Mouse (Mus musculus): Measurements from ENCODE around the gene Mgrn1. TPM values are rescaled to one million over a fixed set of nuclear protein-coding genes. Genes with fewer than 3 reads are reported as not detected.
A peak's percentile ranks its signal among the peaks of the same experiment; 100 is the strongest.

The Mgrn1 gene
- polyA plus RNA-seq, 1 experiment from 2014 or later = 81.1 TPM

GRCm38 (mm10) chr16:4960260-4960659, 74.2 kb downstream of the Mgrn1 start:
- Histone ChIP-seq H3K4me2 (ENCODE audit: low read depth, low read length) (no peak overlapping the region), H3K36me3 (ENCODE audit: control insufficient read depth, insufficient read depth, low read length) (peaks cover 9% of the 10 kb centered on the region; the same call in 1 of the 2 replicates), H3K9ac (ENCODE audit: low read length) (no peak overlapping the region), H3K4me3 (replicated peaks; ENCODE audit: low read length) (no peak overlapping the region), H3K27me3 (ENCODE audit: control insufficient read depth, insufficient read depth, low read length) (no peaks in the 10 kb centered on the region), H3K9me3 (replicated peaks; ENCODE audit: control insufficient read depth, low read length) (no peaks in the 10 kb centered on the region), H3K27ac (ENCODE audit: low read length) (no peak overlapping the region), H3K4me1 (ENCODE audit: control insufficient read depth, insufficient read depth, low read length) (peaks cover 15% of the 10 kb centered on the region)
- ATAC-seq (ENCODE audit: insufficient read depth, low FRiP score) = no peak
- WGBS = 84% methylated on average over 8 of the region's 8 CpGs

GRCm38 (mm10) chr16:4963346-4963745, 77.3 kb downstream of the Mgrn1 start:
- ATAC-seq (ENCODE audit: insufficient read depth, low FRiP score) = no peak
- H3K4me3 ChIP-seq (replicated peaks; ENCODE audit: low read length) = peak overlapping the region; percentile 90
- 41% methylated on average over 9 of the region's 9 CpGs for WGBS
- H3K9ac ChIP-seq (ENCODE audit: low read length) = peak overlapping the region; percentile 93
- H3K36me3 ChIP-seq (ENCODE audit: control insufficient read depth, insufficient read depth, low read length) = no peaks in the 10 kb centered on the region
- H3K27me3 ChIP-seq (ENCODE audit: control insufficient read depth, insufficient read depth, low read length) = no peaks in the 10 kb centered on the region
- H3K4me2 ChIP-seq (ENCODE audit: low read depth, low read length) = peak overlapping the region; percentile 91
- H3K9me3 ChIP-seq (replicated peaks; ENCODE audit: control insufficient read depth, low read length) = no peaks in the 10 kb centered on the region
- H3K27ac ChIP-seq (ENCODE audit: low read length) = no peak overlapping the region
- H3K4me1 ChIP-seq (ENCODE audit: control insufficient read depth, insufficient read depth, low read length) = peaks cover 15% of the 10 kb centered on the region

- Histone ChIP-seq H3K4me1 (ENCODE audit: control insufficient read depth, insufficient read depth, low read length) (peaks cover 15% of the 10 kb centered on the region), H3K9ac (ENCODE audit: low read length) (peak within 1 kb of the TSS; percentile 93), H3K27ac (ENCODE audit: low read length) (peak within 1 kb of the TSS; percentile 78), H3K4me2 (ENCODE audit: low read depth, low read length) (peak within 1 kb of the TSS; percentile 91), H3K27me3 (ENCODE audit: control insufficient read depth, insufficient read depth, low read length) (no peaks in the 10 kb centered on the region), H3K4me3 (replicated peaks; ENCODE audit: low read length) (peak within 1 kb of the TSS; percentile 90), H3K9me3 (replicated peaks; ENCODE audit: control insufficient read depth, low read length) (no peaks in the 10 kb centered on the region), H3K36me3 (ENCODE audit: control insufficient read depth, insufficient read depth, low read length) (no peaks in the 10 kb centered on the region)
- WGBS = under 1% methylated on average over 76 of the region's 76 CpGs
- peak; percentile 98 for ATAC-seq (ENCODE audit: insufficient read depth, low FRiP score)
These were observed 78.0 kb downstream of the Mgrn1 start, which contains the start of gene Anks3 for GRCm38 (mm10) chr16:4963797-4964709. Anks3 (minus strand) TSS chr16:4964205.

GRCm38 (mm10) chr16:4964731-4965391, 78.8 kb downstream of the Mgrn1 start:
- WGBS = 19% methylated on average over 13 of the region's 13 CpGs
- ATAC-seq (ENCODE audit: insufficient read depth, low FRiP score) = no peak
- Histone ChIP-seq H3K27ac (ENCODE audit: low read length) (peak overlapping the region; percentile 78), H3K27me3 (ENCODE audit: control insufficient read depth, insufficient read depth, low read length) (no peaks in the 10 kb centered on the region), H3K4me2 (ENCODE audit: low read depth, low read length) (peak overlapping the region; percentile 91), H3K9me3 (replicated peaks; ENCODE audit: control insufficient read depth, low read length) (no peaks in the 10 kb centered on the region), H3K4me3 (replicated peaks; ENCODE audit: low read length) (peak overlapping the region; percentile 90), H3K9ac (ENCODE audit: low read length) (peak overlapping the region; percentile 93), H3K36me3 (ENCODE audit: control insufficient read depth, insufficient read depth, low read length) (no peaks in the 10 kb centered on the region), H3K4me1 (ENCODE audit: control insufficient read depth, insufficient read depth, low read length) (peaks cover 15% of the 10 kb centered on the region)

GRCm38 (mm10) chr16:4965392-4966129, 79.5 kb downstream of the Mgrn1 start:
- H3K9me3 ChIP-seq (replicated peaks; ENCODE audit: control insufficient read depth, low read length) = no peaks in the 10 kb centered on the region
- 89% methylated on average over 8 of the region's 8 CpGs for WGBS
- H3K9ac ChIP-seq (ENCODE audit: low read length) = no peak overlapping the region
- H3K4me2 ChIP-seq (ENCODE audit: low read depth, low read length) = no peak overlapping the region
- H3K27me3 ChIP-seq (ENCODE audit: control insufficient read depth, insufficient read depth, low read length) = no peaks in the 10 kb centered on the region
- H3K36me3 ChIP-seq (ENCODE audit: control insufficient read depth, insufficient read depth, low read length) = no peaks in the 10 kb centered on the region
- no peak overlapping the region for H3K4me3 ChIP-seq (replicated peaks; ENCODE audit: low read length)
- H3K4me1 ChIP-seq (ENCODE audit: control insufficient read depth, insufficient read depth, low read length) = peaks cover 15% of the 10 kb centered on the region
- no peak for ATAC-seq (ENCODE audit: insufficient read depth, low FRiP score)
- no peak overlapping the region for H3K27ac ChIP-seq (ENCODE audit: low read length)

- Histone ChIP-seq H3K4me2 (ENCODE audit: low read depth, low read length) (no peak overlapping the region), H3K9me3 (replicated peaks; ENCODE audit: control insufficient read depth, low read length) (no peaks in the 10 kb centered on the region), H3K27me3 (ENCODE audit: control insufficient read depth, insufficient read depth, low read length) (no peaks in the 10 kb centered on the region), H3K27ac (ENCODE audit: low read length) (no peak overlapping the region), H3K36me3 (ENCODE audit: control insufficient read depth, insufficient read depth, low read length) (no peaks in the 10 kb centered on the region), H3K4me1 (ENCODE audit: control insufficient read depth, insufficient read depth, low read length) (peaks cover 1% of the 10 kb centered on the region; the same call in 1 of the 2 replicates), H3K4me3 (replicated peaks; ENCODE audit: low read length) (no peak overlapping the region), H3K9ac (ENCODE audit: low read length) (no peak overlapping the region)
- no peak for ATAC-seq (ENCODE audit: insufficient read depth, low FRiP score)
- 77% methylated on average over 3 of the region's 3 CpGs for WGBS
These were observed 82.4 kb downstream of the Mgrn1 start for GRCm38 (mm10) chr16:4968426-4968825.

- Histone ChIP-seq H3K27me3 (ENCODE audit: control insufficient read depth, insufficient read depth, low read length) (no peaks in the 10 kb centered on the region), H3K4me3 (replicated peaks; ENCODE audit: low read length) (no peak overlapping the region), H3K27ac (ENCODE audit: low read length) (no peak overlapping the region), H3K4me2 (ENCODE audit: low read depth, low read length) (no peak overlapping the region), H3K36me3 (ENCODE audit: control insufficient read depth, insufficient read depth, low read length) (no peaks in the 10 kb centered on the region), H3K9ac (ENCODE audit: low read length) (no peak overlapping the region), H3K9me3 (replicated peaks; ENCODE audit: control insufficient read depth, low read length) (no peaks in the 10 kb centered on the region), H3K4me1 (ENCODE audit: control insufficient read depth, insufficient read depth, low read length) (no peaks in the 10 kb centered on the region)
- 72% methylated on average over 5 of the region's 5 CpGs for whole genome bisulfite sequencing
- no peak for ATAC-seq (ENCODE audit: insufficient read depth, low FRiP score)
These were observed 83.2 kb downstream of the Mgrn1 start for GRCm38 (mm10) chr16:4969055-4969843.

GRCm38 (mm10) chr16:4971626-4972025, 85.6 kb downstream of the Mgrn1 start:
- no peak overlapping the region for H3K27ac ChIP-seq (ENCODE audit: low read length)
- no peak for ATAC-seq (ENCODE audit: insufficient read depth, low FRiP score)
- H3K9ac ChIP-seq (ENCODE audit: low read length) = no peak overlapping the region
- H3K9me3 ChIP-seq (replicated peaks; ENCODE audit: control insufficient read depth, low read length) = no peaks in the 10 kb centered on the region
- H3K4me2 ChIP-seq (ENCODE audit: low read depth, low read length) = no peak overlapping the region
- H3K27me3 ChIP-seq (ENCODE audit: control insufficient read depth, insufficient read depth, low read length) = no peaks in the 10 kb centered on the region
- no peaks in the 10 kb centered on the region for H3K36me3 ChIP-seq (ENCODE audit: control insufficient read depth, insufficient read depth, low read length)
- H3K4me1 ChIP-seq (ENCODE audit: control insufficient read depth, insufficient read depth, low read length) = no peaks in the 10 kb centered on the region
- WGBS = 69% methylated on average over 4 of the region's 4 CpGs
- no peak overlapping the region for H3K4me3 ChIP-seq (replicated peaks; ENCODE audit: low read length)
